Mouse (Mus musculus) heart, postnatal 0 days (tissue): ENCODE results near the gene Vmac.

ENCODE experiments used
- CTCF ChIP-seq: IDR thresholded peaks from 2 replicates; pipeline ENCODE4 v1.5.1; 2016; ENCODE audit warnings: antibody characterized with exemption, control low read depth, low read depth
- EP300 ChIP-seq: IDR thresholded peaks from 2 replicates; pipeline ENCODE4 v1.6.1; 2016; ENCODE audit warnings: antibody characterized with exemption, low read depth

GRCm38 (mm10) chr17:56688689-56689088 is 29.1 kb downstream of the Vmac start:
- no peak for TF ChIP-seq EP300
- TF ChIP-seq CTCF = no peak
